Mouse (Mus musculus) testis, adult 2 months (tissue): ENCODE measurements around the gene Rpf2.

Experiments
- CTCF ChIP-seq: fragments of 200-500 bp; IDR thresholded peaks from 2 replicates; pipeline ENCODE4 v1.5.1; 2012; ENCODE audit warnings: low read depth, mild to moderate bottlenecking, inconsistent platforms, low read length, moderate library complexity; ENCODE audit not compliant: control insufficient read depth, insufficient read depth, insufficient replicate concordance
- POLR2A ChIP-seq: fragments of 200-500 bp; IDR thresholded peaks from 2 replicates; pipeline ENCODE4 v1.6.1; 2012; ENCODE audit warnings: low read depth, mild to moderate bottlenecking, inconsistent platforms, low read length, moderate library complexity; ENCODE audit not compliant: control insufficient read depth

- TF ChIP-seq POLR2A (no peak), CTCF (no peak)
Measured at GRCm38 (mm10) chr10:40232442-40232841, 14.4 kb downstream of the Rpf2 start.
